Mouse (Mus musculus) adrenal gland (tissue): ENCODE measurements at regions not wholly inside any gene's neighbourhood (a gene's known extent, or its start where the extent isn't known, plus 50 kb on each side); places are given as distances from the start of the nearest gene placed in this dataset.

Source experiments
- intact Hi-C: fragments of 180-260 bp; cut with DNase I; formaldehyde crosslinking; loops from one replicate; pipeline ENCODE4 v1.15.1; 2025

DNA sequence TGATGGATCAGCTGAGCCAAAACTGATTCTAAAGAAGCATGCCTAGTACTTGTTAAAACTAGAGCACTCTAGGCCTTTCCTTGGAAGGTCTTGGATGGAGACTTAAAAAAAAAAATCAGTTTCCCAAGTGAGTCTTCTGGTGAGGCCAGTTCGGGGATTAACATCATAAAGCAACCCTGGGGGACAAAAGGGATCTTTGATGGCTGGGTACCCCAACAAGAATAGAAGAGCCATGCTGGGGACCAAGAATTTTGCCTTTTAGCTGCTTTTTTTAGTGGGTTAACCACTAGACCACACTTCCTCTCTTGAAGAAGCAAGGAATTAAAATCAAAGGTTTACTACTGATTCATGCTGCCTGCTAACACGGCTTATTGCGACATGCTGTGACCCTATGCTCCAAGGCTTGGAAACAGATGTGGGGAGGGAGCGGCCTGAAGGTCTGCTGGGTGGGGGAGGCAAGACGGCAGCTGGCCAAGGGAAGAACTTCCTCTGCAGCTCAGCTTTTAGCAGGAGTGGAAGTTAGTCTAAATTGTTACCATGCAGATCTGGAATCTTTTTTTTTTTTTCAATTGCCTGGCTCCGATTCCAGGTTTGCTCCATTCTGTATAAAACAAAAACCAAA is 102.1 kb upstream of the Spred1 start:
- intact Hi-C loops: loop anchor here (5.0 to 10.0 kb wide), 2 partner anchors 37 to 84 kb away; no protein-coding TSS in a partner anchor

GRCm38 (mm10) chr2:117019552-117019951 is 101.6 kb upstream of the Spred1 start:
- intact Hi-C loops: loop anchor here (5.0 to 10.0 kb wide), 2 partner anchors 37 to 85 kb away; no protein-coding TSS in a partner anchor

GRCm38 (mm10) chr2:117021787-117022186 is 99.4 kb upstream of the Spred1 start:
- intact Hi-C loops: no loop called here

DNA sequence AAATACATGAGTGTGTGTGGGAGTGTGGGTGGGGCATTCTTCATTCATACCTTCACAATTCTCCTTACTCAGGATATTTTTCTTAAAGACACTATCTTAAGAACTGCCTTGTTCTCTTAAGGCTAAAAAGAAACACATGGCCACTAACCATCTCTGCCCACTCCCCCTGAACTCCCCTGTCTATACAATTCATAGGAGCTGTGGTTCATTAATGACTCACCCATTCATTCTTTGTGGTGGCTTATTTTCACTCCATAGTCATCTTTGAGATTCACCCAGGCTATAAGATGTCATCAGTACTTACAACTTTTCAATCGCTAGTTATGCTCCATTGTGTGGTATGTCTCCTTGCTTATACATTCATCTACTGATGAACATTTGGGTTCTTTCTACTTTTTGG is 97.7 kb upstream of the Spred1 start:
- intact Hi-C loops: no loop called here

DNA sequence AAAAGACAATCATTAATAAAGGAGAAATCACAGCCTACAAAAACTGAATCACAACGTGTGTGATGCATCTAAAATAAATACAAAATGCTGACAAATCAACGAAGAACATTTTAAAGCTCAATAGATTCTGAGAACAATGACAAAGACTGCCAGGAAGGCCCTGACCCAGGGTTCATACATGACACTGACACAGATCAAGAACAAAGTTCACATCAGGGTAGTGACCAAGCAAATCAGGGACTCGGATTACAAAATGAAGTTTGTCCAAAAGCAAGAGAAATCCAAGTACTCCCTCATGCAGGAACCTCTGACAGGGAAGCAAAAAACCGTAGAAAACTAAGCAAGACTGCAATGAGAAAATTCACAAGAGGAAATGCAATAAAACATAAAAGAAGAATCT is 94.1 kb upstream of the Spred1 start:
- intact Hi-C loops: loop anchor here (5.0 kb wide), 1 partner anchor 50 kb away; no protein-coding TSS in a partner anchor

- intact Hi-C loops: loop anchor here (5.0 kb wide), 1 partner anchor 49 kb away; no protein-coding TSS in a partner anchor
Measured at GRCm38 (mm10) chr2:117028771-117029170, 92.4 kb upstream of the Spred1 start.

GRCm38 (mm10) chr2:117036197-117036872 is 84.8 kb upstream of the Spred1 start:
- intact Hi-C loops: no loop called here

GRCm38 (mm10) chr2:117040211-117040610 is 81.0 kb upstream of the Spred1 start:
- intact Hi-C loops: no loop called here

- intact Hi-C loops: no loop called here
Measured at GRCm38 (mm10) chr2:117043831-117044230, 77.3 kb upstream of the Spred1 start.

DNA sequence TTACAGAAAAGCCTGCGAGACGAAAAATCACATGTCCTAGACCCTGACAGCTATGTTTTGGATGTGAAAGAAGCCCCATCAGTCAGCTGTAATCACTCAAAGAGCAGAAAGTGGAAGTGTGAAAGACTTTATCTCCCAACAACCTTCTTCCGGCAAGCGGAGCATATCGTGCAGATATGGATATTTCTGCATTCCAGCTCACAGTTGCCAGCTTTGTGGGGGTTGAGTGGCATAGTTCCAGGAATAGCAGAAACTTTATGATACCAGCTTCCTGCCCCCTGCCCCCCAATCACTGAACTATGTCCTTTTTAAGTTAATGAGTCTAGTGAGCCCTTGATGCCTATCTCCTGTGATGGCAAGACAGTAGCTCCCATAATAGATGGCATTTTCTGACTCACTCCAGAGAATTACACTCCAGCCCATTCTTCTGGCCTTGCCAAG is 72.9 kb upstream of the Spred1 start:
- intact Hi-C loops: no loop called here

DNA sequence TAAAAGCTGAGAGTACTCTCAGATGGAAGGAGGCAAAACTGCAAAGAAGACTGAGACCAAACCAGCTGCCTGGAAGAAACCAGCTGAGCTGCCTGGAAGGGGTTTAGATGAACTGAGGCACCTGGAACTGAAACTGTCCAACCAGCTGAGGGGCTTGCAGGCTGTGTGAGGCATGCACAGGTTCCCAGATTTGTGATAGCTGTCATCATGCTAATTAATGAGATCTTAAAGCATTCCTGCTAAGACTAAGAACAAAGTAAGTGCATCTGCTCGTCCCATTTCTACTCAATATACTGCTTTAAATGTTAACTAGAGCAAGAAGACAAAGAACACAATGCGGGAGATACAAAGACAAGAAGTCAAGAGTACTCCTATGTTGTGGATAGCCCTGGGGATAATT is 71.1 kb upstream of the Spred1 start:
- intact Hi-C loops: no loop called here

DNA sequence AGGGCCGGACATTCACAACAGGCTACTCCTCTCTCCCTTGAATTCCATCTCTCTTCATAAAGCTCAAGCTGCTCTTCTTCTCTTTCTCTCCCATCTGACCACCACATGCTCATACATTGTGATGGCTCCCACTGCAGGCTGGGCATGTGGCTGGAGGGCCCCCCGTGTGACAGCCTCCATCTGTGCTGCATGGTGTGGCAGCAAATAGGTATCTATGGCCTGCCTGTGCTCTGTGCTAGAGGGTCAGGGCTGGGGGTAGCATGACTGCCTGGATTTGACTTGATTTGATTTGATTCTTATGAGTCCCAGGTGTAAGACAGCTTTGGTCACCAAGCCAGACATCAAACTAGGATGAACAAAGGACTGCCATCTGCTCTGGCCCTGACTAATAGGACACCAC is 57.0 kb upstream of the Spred1 start:
- intact Hi-C loops: no loop called here

DNA sequence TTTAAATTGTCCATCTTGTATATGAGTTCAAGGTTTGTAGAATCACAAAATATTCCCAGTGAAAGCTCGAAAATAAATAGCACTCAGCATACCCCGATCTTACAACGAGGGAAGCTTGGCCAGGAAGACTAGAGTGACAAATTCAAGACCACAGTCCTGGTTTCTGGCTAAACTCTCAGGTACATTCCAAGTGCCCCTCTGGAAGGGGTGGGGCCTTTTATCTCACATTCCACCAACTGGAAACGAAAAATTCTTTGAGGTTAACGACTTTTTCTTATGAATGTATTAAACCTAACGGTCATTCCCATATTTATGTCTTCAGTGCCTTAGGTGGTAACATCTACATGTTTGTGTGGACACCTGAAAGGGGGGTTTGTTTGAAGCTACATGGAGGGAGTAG is 50.8 kb upstream of the Spred1 start:
- intact Hi-C loops: no loop called here

GRCm38 (mm10) chr2:117071098-117071497 is 50.1 kb upstream of the Spred1 start:
- intact Hi-C loops: no loop called here
